Mouse (Mus musculus): ENCODE results near the gene Map6. TPM values are rescaled to one million over a fixed set of nuclear protein-coding genes. Genes with fewer than 3 reads are reported as not detected.

Map6 gene
- polyA plus RNA-seq, 1 experiment from 2014 or later, result 1.7 TPM

GRCm38 (mm10) chr7:99347268-99347667 is 80.0 kb downstream of the Map6 start:
- WGBS, result 91% methylated on average over 10 of the region's 10 CpGs

GRCm38 (mm10) chr7:99348883-99349282 is 81.6 kb downstream of the Map6 start:
- Histone ChIP-seq H3K27me3 (ENCODE audit: insufficient read depth, low read length) (no peaks in the 10 kb centered on the region), H3K27ac (0 out of 2 replicates have a peak overlapping the region, but pooled peaks have one; percentile 1), H3K9ac (ENCODE audit: low read depth, low read length) (no peak overlapping the region), H3K36me3 (ENCODE audit: insufficient read depth, low read length) (peaks cover 49% of the 10 kb centered on the region), H3K4me2 (ENCODE audit: low read length) (peak overlapping the region; percentile 95; the same call in 1 of the 2 replicates), H3K9me3 (replicated peaks; ENCODE audit: low read length) (no peaks in the 10 kb centered on the region), H3K4me1 (replicated peaks; ENCODE audit: insufficient read depth, low read length) (peaks cover 30% of the 10 kb centered on the region), H3K4me3 (replicated peaks; ENCODE audit: low read depth, low read length) (no peak overlapping the region)
- TF ChIP-seq CTCF (IDR thresholded peaks at IDR 0.05; ENCODE audit: low read depth), result no peak
- DNase-seq (ENCODE audit: low spot score) (no peak), ATAC-seq (replicated peaks; ENCODE audit: low FRiP score, low read depth) (no peak)
- WGBS, result 89% methylated on average over 26 of the region's 26 CpGs

More at GRCm38 (mm10) chr7:99347268-99347667, 80.0 kb downstream of the Map6 start:
- Histone ChIP-seq H3K4me1 (replicated peaks; ENCODE audit: insufficient read depth, low read length) (peaks cover 25% of the 10 kb centered on the region), H3K9me3 (replicated peaks; ENCODE audit: low read length) (no peaks in the 10 kb centered on the region), H3K27me3 (ENCODE audit: insufficient read depth, low read length) (no peaks in the 10 kb centered on the region), H3K4me3 (replicated peaks; ENCODE audit: low read depth, low read length) (no peak overlapping the region), H3K4me2 (ENCODE audit: low read length) (no peak overlapping the region), H3K27ac (no peak overlapping the region), H3K9ac (ENCODE audit: low read depth, low read length) (no peak overlapping the region), H3K36me3 (ENCODE audit: insufficient read depth, low read length) (peaks cover 56% of the 10 kb centered on the region)
- TF ChIP-seq CTCF (IDR thresholded peaks at IDR 0.05; ENCODE audit: low read depth), result no peak
- DNase-seq (ENCODE audit: low spot score) (no peak), ATAC-seq (replicated peaks; ENCODE audit: low FRiP score, low read depth) (no peak)

- TF ChIP-seq CTCF (IDR thresholded peaks at IDR 0.05; ENCODE audit: low read depth), result no peak; the same call in 1 of the 2 replicates
- peak overlapping the region; percentile 95 for H3K4me2 ChIP-seq (ENCODE audit: low read length)
- H3K9ac ChIP-seq (ENCODE audit: low read depth, low read length), result peak overlapping the region; percentile 90; the same call in 1 of the 2 replicates
- H3K27me3 ChIP-seq (ENCODE audit: insufficient read depth, low read length), result no peaks in the 10 kb centered on the region
- no peaks in the 10 kb centered on the region for H3K9me3 ChIP-seq (replicated peaks; ENCODE audit: low read length)
- ATAC-seq (replicated peaks; ENCODE audit: low FRiP score, low read depth) (no peak), DNase-seq (ENCODE audit: low spot score) (peak; percentile 55)
- H3K27ac ChIP-seq, result peak overlapping the region; percentile 96
- peaks cover 40% of the 10 kb centered on the region for H3K36me3 ChIP-seq (ENCODE audit: insufficient read depth, low read length)
- H3K4me1 ChIP-seq (replicated peaks; ENCODE audit: insufficient read depth, low read length), result peaks cover 31% of the 10 kb centered on the region
- peak overlapping the region; percentile 82 for H3K4me3 ChIP-seq (replicated peaks; ENCODE audit: low read depth, low read length)
- 21% methylated on average over 9 of the region's 9 CpGs for WGBS
These were observed 82.8 kb downstream of the Map6 start for GRCm38 (mm10) chr7:99349782-99350720.

GRCm38 (mm10) chr7:99351104-99351801 is 84.0 kb downstream of the Map6 start:
- peak overlapping the region; percentile 90 for H3K9ac ChIP-seq (ENCODE audit: low read depth, low read length)
- H3K4me2 ChIP-seq (ENCODE audit: low read length), result peak overlapping the region; percentile 95
- H3K4me1 ChIP-seq (replicated peaks; ENCODE audit: insufficient read depth, low read length), result peaks cover 43% of the 10 kb centered on the region
- H3K4me3 ChIP-seq (replicated peaks; ENCODE audit: low read depth, low read length), result peak overlapping the region; percentile 82
- no peak for ATAC-seq (replicated peaks; ENCODE audit: low FRiP score, low read depth)
- H3K36me3 ChIP-seq (ENCODE audit: insufficient read depth, low read length), result peaks cover 29% of the 10 kb centered on the region
- H3K27me3 ChIP-seq (ENCODE audit: insufficient read depth, low read length), result no peaks in the 10 kb centered on the region
- no peaks in the 10 kb centered on the region for H3K9me3 ChIP-seq (replicated peaks; ENCODE audit: low read length)
- peak; percentile 83 for DNase-seq (ENCODE audit: low spot score)
- WGBS, result 4% methylated on average over 12 of the region's 12 CpGs
- no peak for TF ChIP-seq CTCF (IDR thresholded peaks at IDR 0.05; ENCODE audit: low read depth)
- peak overlapping the region; percentile 96 for H3K27ac ChIP-seq

- no peak for TF ChIP-seq CTCF (IDR thresholded peaks at IDR 0.05; ENCODE audit: low read depth)
- H3K27me3 ChIP-seq (ENCODE audit: insufficient read depth, low read length), result no peaks in the 10 kb centered on the region
- peak overlapping the region; percentile 90 for H3K9ac ChIP-seq (ENCODE audit: low read depth, low read length)
- H3K9me3 ChIP-seq (replicated peaks; ENCODE audit: low read length), result no peaks in the 10 kb centered on the region
- H3K4me2 ChIP-seq (ENCODE audit: low read length), result peak overlapping the region; percentile 95
- WGBS, result 1% methylated on average over 18 of the region's 18 CpGs
- DNase-seq (ENCODE audit: low spot score), result peak; percentile 91
- ATAC-seq (replicated peaks; ENCODE audit: low FRiP score, low read depth), result no peak
- peak overlapping the region; percentile 96 for H3K27ac ChIP-seq
- peak overlapping the region; percentile 82 for H3K4me3 ChIP-seq (replicated peaks; ENCODE audit: low read depth, low read length)
- H3K4me1 ChIP-seq (replicated peaks; ENCODE audit: insufficient read depth, low read length), result peaks cover 50% of the 10 kb centered on the region
- peaks cover 22% of the 10 kb centered on the region for H3K36me3 ChIP-seq (ENCODE audit: insufficient read depth, low read length)
These were observed 84.7 kb downstream of the Map6 start for GRCm38 (mm10) chr7:99351802-99352517.
